Mouse (Mus musculus) natural killer cell, adult 2 months (primary cell): ENCODE measurements at regions not wholly inside any gene's neighbourhood (a gene's known extent, or its start where the extent isn't known, plus 50 kb on each side); places are given as distances from the start of the nearest gene placed in this dataset.
"Not testable (repeated sequence)": the region's sequence is repeated elsewhere in the genome, so short reads cannot be mapped to it uniquely, and the experiment has no call there.

Experiments used
- DNase-seq, 2 experiments: peaks; one replicate each; pipeline ENCODE4 v3.0.0; 2022; ENCODE audit warnings: low spot score in 2 of 2

DNA sequence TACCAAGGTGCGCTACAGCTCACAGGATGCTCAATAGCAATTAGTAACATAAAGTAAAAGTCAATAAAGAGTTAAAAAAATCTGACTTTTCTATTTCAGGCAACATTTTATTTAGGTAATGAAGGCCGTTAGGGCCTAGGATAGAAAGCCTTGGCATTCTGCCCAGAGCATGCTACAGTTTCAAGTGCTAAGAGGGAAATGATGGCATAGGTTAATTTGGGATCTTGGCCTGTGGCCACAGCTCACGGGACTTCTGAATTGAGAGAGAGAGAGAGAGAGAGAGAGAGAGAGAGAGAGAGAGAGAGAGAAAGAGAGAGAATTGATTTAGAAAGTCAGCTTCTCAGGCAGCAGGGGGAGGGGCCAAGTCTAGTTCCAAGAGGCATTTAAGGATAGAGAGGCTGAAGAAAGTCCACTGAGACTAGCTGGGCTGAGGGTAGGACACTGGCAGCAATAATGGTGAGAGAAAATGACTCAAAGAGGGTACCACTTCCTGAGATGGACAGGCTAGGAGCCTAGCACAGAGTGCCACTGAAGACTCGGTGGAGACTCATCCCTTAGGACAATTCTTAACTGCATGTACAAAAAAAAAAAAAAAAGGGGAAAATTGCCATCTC is 52.6 kb upstream of the Klf14 start:
- no peak for DNase-seq

DNA sequence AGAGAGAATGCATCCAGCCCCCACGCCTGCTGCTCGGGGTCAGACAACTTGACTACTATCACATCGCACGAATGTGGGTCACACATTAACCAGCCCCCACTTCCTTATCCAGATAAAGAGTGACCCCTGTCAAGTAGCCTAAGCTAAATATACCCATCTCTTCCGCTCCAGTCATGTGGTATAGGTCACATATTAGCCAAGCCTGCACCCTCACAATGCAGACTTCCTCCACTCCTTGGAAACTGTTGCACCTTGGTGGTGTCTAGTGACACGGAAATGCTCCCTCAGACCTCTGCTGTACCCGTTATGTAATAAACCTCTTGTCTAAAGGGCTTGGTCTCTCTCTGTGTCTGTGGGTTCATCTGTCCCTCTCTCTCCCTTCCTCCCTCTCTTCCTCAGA is 57.7 kb upstream of the Klf14 start:
- DNase-seq, result no peak

DNA sequence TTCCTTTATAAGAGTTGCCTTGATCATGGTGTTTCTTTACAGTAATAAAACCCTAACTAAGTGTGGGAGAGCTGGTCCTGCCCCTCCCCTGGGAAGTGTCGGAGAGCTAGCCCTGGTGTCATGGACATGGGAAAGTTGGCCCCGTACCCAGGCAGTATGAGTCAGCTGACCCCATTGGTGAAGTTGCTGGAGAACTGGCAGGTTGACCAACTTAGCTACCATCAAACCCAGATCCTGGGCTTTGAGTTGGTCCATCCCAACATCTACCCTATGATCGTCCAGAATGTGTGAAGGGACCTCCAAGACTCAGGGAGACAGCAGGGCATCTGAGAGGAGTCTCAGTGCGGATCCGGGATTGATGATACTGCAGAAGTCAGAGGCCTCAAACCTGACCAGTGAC is 62.9 kb upstream of the Klf14 start:
- DNase-seq, result no peak

DNA sequence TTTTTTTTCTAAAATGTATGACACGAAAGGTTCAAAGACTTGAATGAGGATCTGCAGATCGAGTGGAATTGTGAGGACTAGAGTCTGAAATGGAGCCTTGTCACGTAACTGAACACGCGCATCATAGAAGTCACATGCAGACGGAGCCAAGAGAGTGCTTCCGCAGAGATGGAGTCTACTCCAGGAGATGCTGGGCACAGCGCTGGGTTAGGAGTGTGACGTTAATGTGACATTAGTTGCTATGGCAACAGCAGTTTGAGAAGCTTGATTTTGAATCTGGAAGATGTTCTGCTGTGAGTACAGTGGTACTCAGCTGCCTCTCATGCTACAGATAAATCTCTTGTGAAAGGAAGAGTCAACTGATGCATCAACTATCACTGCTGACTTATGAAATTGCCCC is 70.9 kb upstream of the Klf14 start:
- no peak for DNase-seq

DNA sequence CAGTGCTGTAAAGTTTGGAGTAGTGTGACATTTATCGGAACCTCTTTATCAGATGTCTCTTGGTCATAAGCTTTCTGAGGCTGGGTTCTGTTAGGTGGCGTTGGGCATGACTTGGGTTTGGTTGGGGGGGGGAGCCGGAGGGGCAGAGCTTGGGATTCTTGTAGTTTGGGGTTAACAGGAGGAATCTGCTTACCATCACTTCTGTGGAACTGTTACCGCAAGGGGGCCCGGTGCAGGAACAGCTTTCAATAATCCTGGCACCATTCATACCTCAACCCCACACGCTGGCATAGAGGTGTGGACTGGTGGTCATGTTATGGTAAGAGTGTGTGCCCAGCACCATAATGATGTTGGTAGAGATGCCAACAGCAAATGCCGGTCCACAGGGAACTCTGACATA is 72.1 kb upstream of the Klf14 start:
- DNase-seq, result no peak

DNA sequence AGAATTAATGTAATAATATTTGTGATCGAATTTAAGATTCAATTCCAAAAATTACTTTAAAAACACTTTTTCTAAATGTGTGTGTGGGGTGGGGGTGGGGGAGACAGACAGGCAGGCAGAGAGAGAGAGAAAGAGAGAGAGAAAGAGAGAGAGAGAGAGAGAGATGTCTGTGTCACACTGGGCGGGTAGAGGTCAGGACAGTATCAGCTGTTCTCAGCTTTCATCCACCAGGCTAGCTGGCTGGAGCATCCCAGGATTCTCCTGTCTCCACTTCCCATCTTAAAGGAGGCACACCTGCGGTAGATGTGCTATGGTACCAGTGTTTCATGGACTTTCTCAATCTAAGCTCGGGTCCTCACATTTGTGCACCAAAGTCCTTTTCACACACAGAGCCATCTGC is 73.3 kb upstream of the Klf14 start:
- DNase-seq, result no peak

DNA sequence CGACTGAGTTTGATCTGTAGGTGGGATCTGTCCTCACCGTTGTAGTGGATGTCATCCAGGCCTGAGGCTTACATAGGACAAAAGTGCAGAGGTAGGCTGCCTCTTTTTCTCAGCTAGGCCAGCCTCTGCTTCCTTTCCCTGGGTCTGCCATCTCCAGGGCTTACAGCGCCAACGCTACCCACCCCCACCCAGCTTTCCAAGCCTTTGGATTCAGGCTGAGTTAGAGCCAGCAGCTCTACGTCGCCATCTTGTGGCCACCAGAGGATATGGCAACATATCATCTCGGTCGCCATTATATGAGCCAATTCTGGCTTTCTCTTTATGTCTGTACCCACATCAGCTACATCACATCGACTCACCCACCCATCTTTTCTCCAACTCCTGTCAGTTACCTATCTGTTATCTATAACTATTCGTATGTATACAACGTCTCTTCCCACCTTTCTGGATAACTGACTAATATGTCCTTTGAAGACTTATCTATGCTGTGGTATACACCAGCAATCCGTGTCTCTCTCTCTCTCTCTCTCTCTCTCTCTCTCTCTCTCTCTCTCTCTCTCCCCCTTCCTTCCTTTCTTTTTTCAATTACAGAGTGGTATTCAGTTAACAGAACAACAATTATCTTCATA is 74.2 kb upstream of the Klf14 start:
- peak; percentile 21 to 31 for DNase-seq

DNA sequence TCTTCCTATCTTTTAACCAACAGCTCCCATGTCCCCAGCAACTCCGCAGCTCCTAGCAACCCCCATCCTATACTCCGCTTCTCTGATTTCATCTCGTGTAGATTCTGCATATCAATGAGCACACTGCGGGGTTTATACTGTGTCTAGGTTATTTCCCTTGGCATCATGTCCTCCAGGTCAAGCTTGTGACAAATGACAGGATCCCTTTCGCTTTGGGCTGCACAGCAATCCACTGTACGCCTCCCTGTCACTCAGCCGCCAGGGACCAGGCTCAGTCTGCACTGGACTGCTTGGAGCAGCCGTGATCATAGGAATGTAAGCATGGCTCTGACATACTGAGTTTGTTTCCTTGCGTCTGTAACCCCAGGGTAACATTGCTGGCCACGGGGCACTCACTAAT is 75.9 kb upstream of the Klf14 start:
- DNase-seq, result no peak

DNA sequence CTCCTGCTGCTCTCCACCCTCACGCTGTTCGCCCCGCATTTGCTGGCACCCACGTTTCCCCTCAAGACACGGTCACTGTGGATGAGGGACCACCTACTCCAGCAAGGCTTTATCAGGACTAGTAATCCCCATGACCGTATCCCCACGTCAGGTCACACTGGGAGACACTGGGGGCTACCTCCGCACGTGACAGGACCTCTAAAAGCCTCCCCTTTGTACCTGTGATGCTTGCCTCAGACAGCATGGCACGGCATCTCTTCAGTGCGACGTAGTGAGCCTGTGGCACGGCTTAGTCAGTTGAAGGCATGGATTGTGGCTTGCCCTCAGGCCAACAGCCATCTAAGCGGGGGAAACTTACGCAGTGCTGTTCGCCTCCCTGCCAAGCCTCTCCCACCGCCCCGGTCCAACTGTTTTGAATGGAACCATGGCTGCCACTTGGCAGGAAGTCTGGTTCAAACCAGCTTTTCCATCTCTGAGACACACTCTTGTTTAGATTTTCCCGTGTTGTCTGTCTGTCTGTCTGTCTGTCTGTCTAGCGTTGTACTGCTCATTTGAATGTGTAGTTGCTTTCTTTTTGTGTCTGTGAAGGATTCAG is 79.0 kb upstream of the Klf14 start:
- DNase-seq, result no peak

DNA sequence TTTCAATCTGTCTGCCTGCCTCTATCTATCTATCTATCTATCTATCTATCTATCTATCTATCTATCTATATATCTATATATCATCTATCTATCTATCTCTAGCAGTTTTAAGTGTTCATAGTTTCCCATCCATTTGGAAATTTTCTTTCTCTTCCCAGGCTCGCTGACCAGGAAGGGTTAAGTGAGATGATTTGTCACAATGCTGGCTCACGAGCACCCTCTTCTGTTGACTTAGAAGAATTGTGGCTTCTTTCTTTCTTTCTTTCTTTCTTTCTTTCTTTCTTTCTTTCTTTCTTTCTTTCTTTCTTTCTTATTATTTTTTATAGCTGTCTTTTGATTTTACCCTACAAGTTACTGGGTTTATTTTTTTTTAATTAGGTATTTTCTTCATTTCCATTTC is 79.6 kb upstream of the Klf14 start:
- DNase-seq, result not testable (repeated sequence)

DNA sequence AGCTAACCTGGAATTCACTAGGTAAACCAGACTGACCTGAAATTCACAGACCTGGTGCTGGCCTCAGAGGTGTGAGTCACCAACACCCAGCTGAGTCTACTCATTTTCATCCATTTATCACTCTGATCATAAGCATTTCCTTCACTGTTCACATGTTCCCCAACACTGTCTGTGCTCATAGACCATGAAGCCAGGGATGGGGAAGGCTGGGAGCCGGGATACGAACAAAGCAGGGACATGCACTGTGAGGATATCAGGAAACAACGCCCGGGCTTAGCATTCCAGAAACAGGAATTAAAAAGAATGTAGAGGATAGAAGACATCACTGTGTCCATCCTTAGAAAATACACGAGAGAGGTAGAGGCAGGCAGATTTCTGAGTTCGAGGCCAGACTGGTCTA is 80.6 kb upstream of the Klf14 start:
- DNase-seq, result no peak

DNA sequence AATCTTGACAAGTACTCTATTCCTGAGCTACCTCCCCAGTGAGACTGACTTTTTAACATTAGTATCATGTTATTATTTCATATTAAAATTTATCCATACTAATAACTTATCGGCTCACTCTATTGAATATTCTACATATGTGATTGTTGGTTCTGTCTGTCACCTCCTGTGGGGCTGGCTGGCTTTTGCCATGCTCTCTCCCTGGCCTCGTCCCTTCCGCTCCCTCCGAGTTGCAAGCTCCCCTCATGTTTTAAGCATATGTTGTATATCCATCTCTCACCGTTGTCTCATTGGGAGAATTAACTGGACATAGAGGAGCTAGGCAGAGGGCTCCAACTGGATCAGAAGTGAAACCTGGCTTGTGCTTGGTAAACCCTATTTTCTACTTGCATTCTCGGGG is 81.9 kb upstream of the Klf14 start:
- no peak for DNase-seq

DNA sequence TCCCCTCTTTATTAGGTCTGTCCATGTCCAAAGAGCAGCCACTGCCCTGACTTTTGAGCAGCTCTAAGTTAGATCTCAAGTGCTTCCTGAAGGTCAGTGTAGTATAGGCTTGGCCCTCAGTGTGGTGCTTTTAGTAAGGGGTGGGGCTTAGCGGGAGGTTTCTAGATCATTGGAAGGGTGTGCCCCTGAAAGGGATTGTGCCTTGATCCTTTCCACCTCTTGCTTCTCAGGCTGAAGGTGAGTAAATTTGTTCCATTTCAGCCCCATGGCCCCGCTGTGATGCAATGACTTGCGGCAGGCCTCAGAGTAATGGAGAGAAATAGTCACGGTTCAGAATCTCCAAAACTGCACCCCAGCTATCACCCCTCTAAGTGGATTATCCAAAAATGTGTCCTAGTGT is 84.5 kb upstream of the Klf14 start:
- no peak for DNase-seq

DNA sequence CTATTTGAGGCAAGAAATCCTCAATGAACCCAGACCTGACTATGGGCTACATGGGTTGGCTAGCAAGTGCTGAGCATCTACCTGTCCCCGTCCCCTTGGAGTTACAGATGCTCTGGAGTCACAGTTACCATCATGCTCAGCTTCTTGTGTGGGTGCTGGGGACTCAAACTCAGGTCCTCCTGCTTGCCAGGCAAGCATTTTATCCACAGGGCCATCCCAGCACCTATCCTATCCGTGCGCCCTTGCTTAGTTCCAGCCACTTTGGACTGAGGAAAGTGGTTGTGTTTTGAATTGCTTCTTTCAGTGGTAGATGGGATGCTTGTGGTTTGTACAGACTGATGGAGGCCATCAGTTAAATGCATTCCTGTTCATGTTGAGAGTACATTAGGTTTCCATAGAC is 85.0 kb upstream of the Klf14 start:
- no peak for DNase-seq

DNA sequence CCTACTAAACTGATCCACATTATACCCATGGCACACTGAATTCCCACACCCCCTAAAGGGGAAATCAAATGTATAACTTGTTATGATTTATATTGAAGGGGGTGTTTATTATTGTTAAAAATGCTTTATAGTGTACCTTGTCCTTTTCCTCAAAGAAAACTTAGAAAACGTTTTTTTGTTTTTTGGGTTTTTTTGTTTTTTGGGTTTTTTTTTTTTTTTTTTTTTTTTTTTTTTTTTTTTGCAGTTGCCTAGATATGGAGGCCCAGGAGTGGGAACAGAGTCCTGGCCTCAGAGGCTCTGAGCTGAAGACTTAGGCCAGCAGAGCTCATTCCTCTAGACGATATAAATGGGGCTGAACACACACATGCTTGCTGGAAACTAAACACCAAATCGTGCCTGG is 87.3 kb upstream of the Klf14 start:
- no peak for DNase-seq

DNA sequence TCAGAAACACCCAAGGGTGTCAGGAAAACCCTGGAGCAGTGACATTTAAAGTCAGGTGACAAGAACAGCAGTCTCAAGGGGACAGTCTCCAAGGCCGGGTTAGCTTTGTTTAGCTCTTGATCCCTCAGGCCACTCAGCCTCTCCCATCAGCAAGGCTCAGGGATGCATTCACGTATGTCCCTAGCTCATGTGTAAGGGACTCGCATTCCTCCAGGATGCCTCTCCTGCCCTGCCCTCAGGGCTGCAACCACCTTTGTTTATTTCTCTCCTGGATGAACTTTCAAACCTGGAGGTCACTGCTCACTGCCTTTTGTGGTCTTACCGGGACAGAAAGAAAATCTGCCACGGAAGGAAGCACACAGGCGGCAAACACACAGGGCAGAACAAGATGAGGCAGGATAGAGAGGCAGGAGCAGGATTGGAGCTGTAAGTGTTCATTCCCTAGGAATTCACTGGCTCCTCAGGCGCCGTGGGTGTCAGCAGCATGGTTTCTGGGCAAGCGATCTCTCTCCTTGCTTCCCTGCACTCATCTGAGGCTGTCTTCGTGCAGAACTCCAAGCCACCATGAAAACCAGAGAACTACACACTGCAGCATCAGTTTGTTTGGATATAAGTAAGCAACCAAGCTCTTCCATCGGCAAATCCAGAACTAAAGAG is 90.2 kb upstream of the Klf14 start:
- no peak for DNase-seq

DNA sequence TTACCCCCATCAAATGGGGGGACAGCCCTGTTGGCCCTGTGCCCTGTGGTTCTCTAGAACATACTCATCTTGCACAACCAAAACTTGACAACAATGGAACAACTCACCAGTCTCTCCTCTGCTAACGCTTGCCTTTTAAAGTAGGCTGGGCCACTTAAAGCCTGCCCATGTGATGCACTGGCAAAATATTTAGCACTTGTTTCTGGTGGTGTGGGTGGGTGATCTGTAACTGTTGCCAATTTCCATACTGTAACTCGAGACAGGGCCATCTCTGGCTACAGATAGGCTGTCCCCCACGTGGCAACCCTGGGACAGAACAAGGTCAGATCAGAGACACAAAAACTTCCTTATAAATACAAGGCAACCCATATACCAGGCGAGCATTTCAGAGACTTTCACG is 92.0 kb upstream of the Klf14 start:
- no peak for DNase-seq

DNA sequence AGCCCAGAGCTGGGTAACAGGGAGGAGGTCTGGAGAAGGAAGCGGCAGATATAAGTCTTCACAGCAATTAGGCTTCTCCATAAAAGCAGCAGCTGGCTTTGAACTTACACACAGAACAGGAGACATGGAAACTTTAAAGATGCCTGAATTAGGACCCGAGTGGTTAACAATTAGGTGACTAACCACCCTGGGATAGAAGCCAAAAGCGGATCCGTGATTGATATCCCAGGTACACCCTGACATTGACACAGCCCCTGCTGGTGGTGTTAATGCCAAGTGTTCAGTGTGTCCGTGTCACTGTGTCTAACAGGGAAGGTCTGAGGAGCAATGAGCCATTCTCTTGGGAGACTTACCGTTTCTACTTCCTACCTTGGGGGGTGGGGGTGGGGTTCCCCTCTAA is 92.9 kb upstream of the Klf14 start:
- no peak for DNase-seq

DNA sequence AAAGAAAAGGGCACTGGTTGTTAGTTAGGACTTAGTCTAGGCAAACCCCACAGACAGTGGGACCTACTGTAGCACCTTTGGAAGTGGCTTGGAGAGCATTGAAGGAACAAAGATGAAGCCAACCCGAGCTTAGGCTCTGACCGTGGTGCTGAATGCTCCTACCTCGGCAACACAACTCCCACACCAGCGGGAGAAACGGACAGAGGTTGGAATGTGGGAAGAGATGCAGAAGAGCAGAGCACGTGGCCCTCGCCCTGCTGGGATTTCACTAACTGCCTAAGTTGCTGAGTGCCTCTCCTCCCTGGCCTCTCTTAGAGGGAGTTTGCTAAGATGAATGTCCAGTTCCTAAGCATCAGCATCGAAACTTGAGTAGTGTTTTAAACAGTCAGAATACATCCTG is 94.1 kb upstream of the Klf14 start:
- DNase-seq, result no peak

DNA sequence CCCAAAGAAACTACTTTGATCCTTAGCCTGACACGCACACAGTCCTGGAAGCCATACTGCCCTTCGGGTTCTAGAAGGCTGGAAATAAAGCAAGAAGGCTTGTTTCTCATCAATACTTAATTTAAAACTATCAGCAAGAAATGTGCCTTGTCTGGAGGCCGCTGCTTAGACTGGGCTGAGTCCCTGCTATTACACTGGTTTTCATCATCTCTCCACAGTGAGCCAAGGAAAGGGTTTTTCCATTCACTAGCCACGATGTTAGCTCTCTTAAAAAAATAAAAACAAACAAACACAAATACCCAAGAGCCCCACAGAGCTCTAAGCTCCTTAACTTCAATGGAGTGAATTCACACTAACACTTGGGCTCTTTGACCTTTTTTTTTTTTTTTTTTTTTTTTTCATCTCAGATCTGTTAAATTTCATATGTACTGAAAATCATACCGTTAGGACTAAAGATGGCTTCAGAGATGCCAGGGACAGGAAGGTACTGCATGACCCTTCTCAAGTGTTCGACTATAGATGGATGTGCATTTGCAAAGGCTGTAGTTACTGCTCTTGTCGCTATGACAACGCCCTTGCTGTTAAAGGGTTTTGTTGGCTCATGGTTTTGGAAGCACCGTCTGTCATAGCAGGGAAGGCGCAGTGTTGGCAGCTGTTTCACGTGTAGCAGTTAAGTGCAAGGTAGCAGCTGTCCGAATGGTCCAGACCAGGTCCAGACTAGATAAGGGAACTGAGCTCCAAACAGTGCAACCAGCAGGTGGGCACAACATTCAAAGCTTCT is 98.1 kb upstream of the Klf14 start:
- DNase-seq, result no peak

DNA sequence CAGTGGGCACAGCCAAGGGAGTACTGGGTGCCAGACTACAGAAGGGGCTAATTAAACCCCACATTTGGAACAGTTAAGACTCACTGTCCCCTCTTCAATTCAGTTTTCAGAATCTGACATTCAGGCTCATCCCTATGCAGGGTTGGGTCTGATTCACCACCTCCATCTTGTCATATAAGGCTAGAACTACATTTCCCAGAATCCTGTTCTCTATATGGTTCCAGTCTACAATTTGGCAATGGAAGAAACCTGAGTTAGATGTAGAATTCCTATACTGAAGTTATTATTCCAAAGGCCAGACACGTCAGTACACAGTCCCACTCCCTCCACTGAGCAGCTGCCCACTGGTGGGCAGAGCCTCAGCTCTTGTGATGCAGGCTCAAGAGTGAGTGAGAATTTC is 99.4 kb upstream of the Klf14 start:
- DNase-seq, result no peak

DNA sequence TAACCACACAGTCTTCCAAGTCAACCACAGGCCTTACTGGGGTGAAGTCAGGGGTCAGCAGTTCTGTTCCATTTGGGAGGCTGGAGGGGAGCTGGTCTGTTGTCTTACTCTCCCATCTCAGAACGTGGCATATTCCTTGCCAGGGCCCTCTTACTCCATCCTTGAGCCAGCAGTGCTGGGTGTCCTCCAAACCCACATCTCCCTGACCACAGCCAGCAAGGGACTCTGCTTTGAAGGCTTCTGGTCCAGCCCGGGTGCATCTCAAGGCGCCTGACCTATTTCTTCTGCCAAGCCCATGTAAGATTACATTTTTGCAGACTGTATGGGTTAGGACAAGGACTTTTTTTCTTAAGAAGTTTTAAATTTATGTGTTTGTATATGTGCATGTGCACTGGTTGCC is 100.1 kb upstream of the Klf14 start:
- no peak for DNase-seq

DNA sequence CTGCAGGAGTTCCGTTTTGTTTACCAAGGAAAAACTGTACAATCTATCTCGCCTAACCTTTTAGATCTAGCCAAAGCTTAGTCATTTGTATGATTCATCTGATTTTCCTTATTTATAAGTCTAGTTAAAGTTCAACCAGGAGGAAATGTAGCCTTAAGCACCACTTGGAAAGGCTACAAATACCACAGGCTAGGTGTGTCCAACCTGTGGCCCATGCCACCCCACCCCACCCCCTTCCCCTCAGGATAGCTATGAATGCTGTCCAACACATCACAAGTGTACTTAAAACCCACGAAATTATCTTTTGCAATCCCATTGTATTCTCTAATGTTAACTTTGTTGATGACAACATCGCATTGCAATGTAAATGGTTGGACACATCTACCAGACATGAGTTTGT is 102.9 kb upstream of the Klf14 start:
- DNase-seq, result no peak
